1 mouse cellular context compared by ENCODE assay signal in the genomic region with DNA sequence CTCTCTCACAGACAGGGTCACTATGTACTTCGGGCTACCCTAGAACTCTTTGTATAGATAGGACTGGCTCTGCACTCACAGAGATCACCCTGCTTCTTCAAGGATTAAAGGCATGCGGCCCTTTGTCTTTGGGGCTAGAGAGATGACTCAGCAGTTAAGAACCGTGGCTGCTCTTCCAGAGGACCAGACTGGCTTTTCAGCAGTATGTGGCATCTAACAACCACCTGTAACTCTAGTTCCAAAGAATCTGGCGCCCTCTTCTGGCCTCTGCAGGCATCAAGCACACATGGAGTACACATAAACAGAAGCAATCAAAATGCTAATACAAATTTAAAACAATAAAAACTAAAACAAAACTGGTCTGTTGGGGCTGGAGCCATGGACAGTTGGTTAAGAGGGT.
TF ChIP-seq lines count a peak whose summit lies in the region.

No protein-coding gene starts in this region.

TF ChIP-seq in MEL, 35 proteins besides CTCF, POLR2A, EP300 and RAD21:
- TF ChIP-seq NRF1 (IDR thresholded peaks at IDR 0.05; ENCODE audit: insufficient read depth, low read depth, low read length, poor library complexity, severe bottlenecking): no peak
- TF ChIP-seq ZNF384 (IDR thresholded peaks at IDR 0.05; ENCODE audit: low read depth, low read length): no peak
- TF ChIP-seq MEF2A (IDR thresholded peaks at IDR 0.05; ENCODE audit: extremely low read depth, insufficient replicate concordance, low read depth, low read length, poor library complexity, severe bottlenecking): no peak
- 0 out of 2 replicates have a peak, but pooled peaks have one; percentile 13 for TF ChIP-seq TBP (IDR thresholded peaks at IDR 0.05; ENCODE audit: low read depth, low read length)
- TF ChIP-seq SMC3 (IDR thresholded peaks at IDR 0.05; ENCODE audit: low read depth, low read length): peak; percentile 53
- peak; percentile 77; the same call in 1 of the 2 replicates for TF ChIP-seq POLR2AphosphoS2 (IDR thresholded peaks at IDR 0.05; ENCODE audit: low read length)
- no peak for TF ChIP-seq POLR2AphosphoS5 (IDR thresholded peaks at IDR 0.05; ENCODE audit: borderline replicate concordance, low read depth, low read length)
- no peak for TF ChIP-seq NELFE (IDR thresholded peaks at IDR 0.05; ENCODE audit: low read depth, low read length)
- TF ChIP-seq ZC3H11A (IDR thresholded peaks at IDR 0.05; ENCODE audit: low read depth, low read length): peak; percentile 42
- TF ChIP-seq MAFK (IDR thresholded peaks at IDR 0.05; ENCODE audit: borderline replicate concordance, low read depth, low read length): peak; percentile 71; the same call in 1 of the 2 replicates
- no peak for TF ChIP-seq UBTF (IDR thresholded peaks at IDR 0.05; ENCODE audit: borderline replicate concordance, insufficient read depth, low read depth, low read length)
- TF ChIP-seq GABPA (IDR thresholded peaks at IDR 0.05; ENCODE audit: low read depth, low read length): peak; percentile 48; the same call in 1 of the 2 replicates
- TF ChIP-seq SIN3A (IDR thresholded peaks at IDR 0.05; ENCODE audit: low read length): peak; percentile 55; the same call in 1 of the 2 replicates
